Mouse (Mus musculus): ENCODE data around the gene Gpr152. TPM values are rescaled to one million over a fixed set of nuclear protein-coding genes. Genes with fewer than 3 reads are reported as not detected.

Gpr152 gene
- polyA plus RNA-seq, 1 experiment from 2014 or later = not detected

GRCm38 (mm10) chr19:4187303-4187702 lies 47.7 kb downstream of the Gpr152 start:
- Histone ChIP-seq H3K27me3 (no peaks in the 10 kb centered on the region), H3K4me1 (peaks cover 21% of the 10 kb centered on the region), H3K9me3 (no peaks in the 10 kb centered on the region), H3K36me3 (no peaks in the 10 kb centered on the region), H3K4me2 (no peak overlapping the region), H3K9ac (no peak overlapping the region), H3K27ac (no peak overlapping the region), H3K4me3 (no peak overlapping the region)
- WGBS = 79% methylated on average over 3 of the region's 3 CpGs
- no peak for ATAC-seq (ENCODE audit: insufficient number of reproducible peaks, insufficient read depth, low FRiP score, low TSS enrichment, low read depth)

GRCm38 (mm10) chr19:4189051-4189620 lies 49.5 kb downstream of the Gpr152 start:
- Histone ChIP-seq H3K36me3 (peaks cover 11% of the 10 kb centered on the region), H3K9me3 (no peaks in the 10 kb centered on the region), H3K9ac (no peak overlapping the region), H3K4me1 (peaks cover 36% of the 10 kb centered on the region), H3K4me3 (no peak overlapping the region), H3K27me3 (no peaks in the 10 kb centered on the region), H3K27ac (no peak overlapping the region), H3K4me2 (no peak overlapping the region)
- 87% methylated on average over 12 of the region's 12 CpGs for WGBS
- ATAC-seq (ENCODE audit: insufficient number of reproducible peaks, insufficient read depth, low FRiP score, low TSS enrichment, low read depth) = no peak

GRCm38 (mm10) chr19:4190831-4191334 lies 51.3 kb downstream of the Gpr152 start, which contains the start of gene Tbc1d10c:
Gene Tbc1d10c, minus strand, starts transcription at chr19:4191284.
- Histone ChIP-seq H3K9ac (peak within 1 kb of the TSS; percentile 99), H3K9me3 (no peaks in the 10 kb centered on the region), H3K4me3 (peak within 1 kb of the TSS; percentile 89), H3K27ac (peak within 1 kb of the TSS; percentile 93), H3K4me2 (peak within 1 kb of the TSS; percentile 95), H3K36me3 (peaks cover 28% of the 10 kb centered on the region), H3K27me3 (no peaks in the 10 kb centered on the region), H3K4me1 (peaks cover 29% of the 10 kb centered on the region)
- ATAC-seq (ENCODE audit: insufficient number of reproducible peaks, insufficient read depth, low FRiP score, low TSS enrichment, low read depth) = no peak
- WGBS = 60% methylated on average over 4 of the region's 4 CpGs

GRCm38 (mm10) chr19:4191528-4192250 lies 52.1 kb downstream of the Gpr152 start, which contains the start of gene Ppp1ca:
Gene Ppp1ca, plus strand, starts transcription at chr19:4192065.
- Histone ChIP-seq H3K9me3 (no peaks in the 10 kb centered on the region), H3K9ac (peak within 1 kb of the TSS; percentile 99), H3K27ac (peak within 1 kb of the TSS; percentile 93), H3K4me3 (peak within 1 kb of the TSS; percentile 89), H3K36me3 (peaks cover 36% of the 10 kb centered on the region), H3K27me3 (no peaks in the 10 kb centered on the region), H3K4me2 (peak within 1 kb of the TSS; percentile 95), H3K4me1 (peaks cover 36% of the 10 kb centered on the region)
- 7% methylated on average over 43 of the region's 47 CpGs for WGBS
- ATAC-seq (ENCODE audit: insufficient number of reproducible peaks, insufficient read depth, low FRiP score, low TSS enrichment, low read depth) = peak; percentile 88

GRCm38 (mm10) chr19:4192251-4192985 lies 52.8 kb downstream of the Gpr152 start:
- H3K4me2 ChIP-seq = peak overlapping the region; percentile 95
- H3K27me3 ChIP-seq = no peaks in the 10 kb centered on the region
- H3K36me3 ChIP-seq = peaks cover 44% of the 10 kb centered on the region
- peak; percentile 50; the same call in 1 of the 2 replicates for ATAC-seq (ENCODE audit: insufficient number of reproducible peaks, insufficient read depth, low FRiP score, low TSS enrichment, low read depth)
- peak overlapping the region; percentile 89 for H3K4me3 ChIP-seq
- H3K9me3 ChIP-seq = no peaks in the 10 kb centered on the region
- H3K9ac ChIP-seq = peak overlapping the region; percentile 99
- peak overlapping the region; percentile 93 for H3K27ac ChIP-seq
- peaks cover 39% of the 10 kb centered on the region for H3K4me1 ChIP-seq
- under 1% methylated on average over 46 of the region's 52 CpGs for WGBS

- H3K36me3 ChIP-seq = peaks cover 51% of the 10 kb centered on the region
- peak overlapping the region; percentile 89 for H3K4me3 ChIP-seq
- peak overlapping the region; percentile 93; the same call in 1 of the 2 replicates for H3K27ac ChIP-seq
- peaks cover 39% of the 10 kb centered on the region for H3K4me1 ChIP-seq
- no peaks in the 10 kb centered on the region for H3K27me3 ChIP-seq
- H3K4me2 ChIP-seq = peak overlapping the region; percentile 95
- no peaks in the 10 kb centered on the region for H3K9me3 ChIP-seq
- no peak for ATAC-seq (ENCODE audit: insufficient number of reproducible peaks, insufficient read depth, low FRiP score, low TSS enrichment, low read depth)
- 60% methylated on average over 6 of the region's 6 CpGs for WGBS
- H3K9ac ChIP-seq = peak overlapping the region; percentile 99
Observed at GRCm38 (mm10) chr19:4193129-4193528, 53.5 kb downstream of the Gpr152 start.

- no peak overlapping the region for H3K27ac ChIP-seq
- ATAC-seq (ENCODE audit: insufficient number of reproducible peaks, insufficient read depth, low FRiP score, low TSS enrichment, low read depth) = no peak
- peak overlapping the region; percentile 95; the same call in 1 of the 2 replicates for H3K4me2 ChIP-seq
- peaks cover 39% of the 10 kb centered on the region for H3K4me1 ChIP-seq
- 0 out of 2 replicates have a peak overlapping the region, but pooled peaks have one; percentile 99 for H3K9ac ChIP-seq
- 88% methylated on average over 8 of the region's 8 CpGs for WGBS
- H3K4me3 ChIP-seq = no peak overlapping the region
- H3K9me3 ChIP-seq = no peaks in the 10 kb centered on the region
- H3K36me3 ChIP-seq = peaks cover 61% of the 10 kb centered on the region
- no peaks in the 10 kb centered on the region for H3K27me3 ChIP-seq
Observed at GRCm38 (mm10) chr19:4194021-4194724, 54.6 kb downstream of the Gpr152 start.

GRCm38 (mm10) chr19:4194776-4195650 lies 55.4 kb downstream of the Gpr152 start:
- Histone ChIP-seq H3K36me3 (peaks cover 70% of the 10 kb centered on the region), H3K4me3 (no peak overlapping the region), H3K27ac (no peak overlapping the region), H3K4me1 (peaks cover 41% of the 10 kb centered on the region), H3K9ac (0 out of 2 replicates have a peak overlapping the region, but pooled peaks have one; percentile 12), H3K4me2 (no peak overlapping the region), H3K27me3 (no peaks in the 10 kb centered on the region), H3K9me3 (no peaks in the 10 kb centered on the region)
- 82% methylated on average over 12 of the region's 12 CpGs for WGBS
- ATAC-seq (ENCODE audit: insufficient number of reproducible peaks, insufficient read depth, low FRiP score, low TSS enrichment, low read depth) = no peak
